Mouse (Mus musculus) lung, adult 2 months (tissue): ENCODE measurements around the gene Cnmd. TPM values are rescaled to one million over a fixed set of nuclear protein-coding genes. Genes with fewer than 3 reads are reported as not detected.
A peak's percentile ranks its signal among the peaks of the same experiment; 100 is the strongest.

Experiments
- DNase-seq: peaks from one replicate; pipeline ENCODE4 v3.0.0; 2022
- H3K4me1 ChIP-seq: fragments of 200-500 bp; 2 replicates; pipeline ENCODE4 v1.6.1; 2011; ENCODE audit warnings: low read length; ENCODE audit not compliant: control insufficient read depth, insufficient read depth
- H3K4me3 ChIP-seq: fragments of 200-500 bp; replicated peaks from 2 replicates; pipeline ENCODE3; 2011; ENCODE audit warnings: low read depth, mild to moderate bottlenecking, control low read depth, low read length; ENCODE audit errors: extremely low read depth
- CTCF ChIP-seq: fragments of 200-500 bp; IDR thresholded peaks from 2 replicates; pipeline ENCODE4 v1.5.1; 2011; ENCODE audit warnings: mild to moderate bottlenecking, low read length, control low read depth; ENCODE audit not compliant: insufficient read depth
- POLR2A ChIP-seq: fragments of 200-500 bp; IDR thresholded peaks from 2 replicates; pipeline ENCODE4 v1.6.1; 2011; ENCODE audit warnings: low read depth, mild to moderate bottlenecking, control low read depth, low read length, borderline replicate concordance; ENCODE audit errors: extremely low read depth
- WGBS: fragments of 180-500 bp; shearing (Covaris S2); methylation state at CpG from one replicate; pipeline ENCODE4 v1.1.7; 2018; 5-methylcytosine and 5-hydroxymethylcytosine counted together
- polyA plus RNA-seq: library from polyadenylated mRNA; depleted of rRNA; stranded (reverse); fragments of >200 nt; gene quantifications from 2 replicates; pipeline ENCODE4 v1.2.3, GENCODE M21; 2012; rRNA removed

Cnmd gene
- polyA plus RNA-seq = 0.08 and 0.30 TPM in 2 replicates

- no peak for DNase-seq
- Histone ChIP-seq H3K4me1 (no peaks in the 10 kb centered on the region), H3K4me3 (peak within 1 kb of the TSS; percentile 11)
- TF ChIP-seq POLR2A (no peak), CTCF (no peak)
- WGBS = 52% methylated on average over 4 of the region's 4 CpGs
Measured at GRCm38 (mm10) chr14:79662001-79662400, at the start of gene Cnmd. Cnmd (minus strand) TSS chr14:79662170.

- Histone ChIP-seq H3K4me3 (no peak overlapping the region), H3K4me1 (no peaks in the 10 kb centered on the region)
- no peak for DNase-seq
- WGBS = 88% methylated on average over 4 of the region's 4 CpGs
- TF ChIP-seq POLR2A = no peak
- TF ChIP-seq CTCF = no peak
Measured at GRCm38 (mm10) chr14:79711301-79711700, 49.3 kb upstream of the Cnmd start.

- DNase-seq = no peak
- no peak for TF ChIP-seq POLR2A
- TF ChIP-seq CTCF = no peak
- 66% methylated on average over 22 of the region's 22 CpGs for WGBS
Measured at GRCm38 (mm10) chr14:79703523-79704172, 41.7 kb upstream of the Cnmd start.

GRCm38 (mm10) chr14:79701606-79702005 is 39.6 kb upstream of the Cnmd start:
- H3K4me3 ChIP-seq = no peak overlapping the region
- no peak for TF ChIP-seq POLR2A
- TF ChIP-seq CTCF = no peak
- H3K4me1 ChIP-seq = no peaks in the 10 kb centered on the region
- WGBS = 42% methylated on average over 5 of the region's 5 CpGs
- DNase-seq = no peak

More at GRCm38 (mm10) chr14:79703523-79704172, 41.7 kb upstream of the Cnmd start:
- Histone ChIP-seq H3K4me1 (no peaks in the 10 kb centered on the region), H3K4me3 (no peak overlapping the region)

- 67% methylated on average over 7 of the region's 7 CpGs for WGBS
- DNase-seq = no peak
Measured at GRCm38 (mm10) chr14:79701054-79701453, 39.1 kb upstream of the Cnmd start.

GRCm38 (mm10) chr14:79699381-79699780 is 37.4 kb upstream of the Cnmd start:
- DNase-seq = no peak

More at GRCm38 (mm10) chr14:79701054-79701453, 39.1 kb upstream of the Cnmd start:
- TF ChIP-seq POLR2A = no peak
- TF ChIP-seq CTCF = no peak
- Histone ChIP-seq H3K4me3 (no peak overlapping the region), H3K4me1 (no peaks in the 10 kb centered on the region)

GRCm38 (mm10) chr14:79690068-79690844 is 28.3 kb upstream of the Cnmd start:
- no peak for DNase-seq
- no peak for TF ChIP-seq CTCF
- no peak for TF ChIP-seq POLR2A
- 71% methylated on average over 7 of the region's 7 CpGs for WGBS
- no peak overlapping the region for H3K4me3 ChIP-seq
- H3K4me1 ChIP-seq = no peaks in the 10 kb centered on the region

More at GRCm38 (mm10) chr14:79699381-79699780, 37.4 kb upstream of the Cnmd start:
- no peak for TF ChIP-seq POLR2A
- no peak for TF ChIP-seq CTCF
- no peaks in the 10 kb centered on the region for H3K4me1 ChIP-seq
- H3K4me3 ChIP-seq = no peak overlapping the region
- 51% methylated on average over 6 of the region's 6 CpGs for WGBS

- no peak for DNase-seq
- 65% methylated on average over 5 of the region's 5 CpGs for WGBS
- no peak overlapping the region for H3K4me3 ChIP-seq
- TF ChIP-seq CTCF (no peak), POLR2A (no peak)
- no peaks in the 10 kb centered on the region for H3K4me1 ChIP-seq
Measured at GRCm38 (mm10) chr14:79680652-79681051, 18.7 kb upstream of the Cnmd start.

GRCm38 (mm10) chr14:79677891-79678687 is 16.1 kb upstream of the Cnmd start:
- WGBS = 63% methylated on average over 14 of the region's 14 CpGs
- Histone ChIP-seq H3K4me3 (no peak overlapping the region), H3K4me1 (no peaks in the 10 kb centered on the region)
- TF ChIP-seq CTCF (no peak), POLR2A (no peak)
- DNase-seq = no peak
